Mouse (Mus musculus) myocyte (in vitro differentiated cells): ENCODE measurements around the gene Rpsa.

ENCODE experiments used
- POLR2A ChIP-seq: IDR thresholded peaks from one replicate; pipeline ENCODE4 v1.6.1; 2011; ENCODE audit warnings: low read depth, mild to moderate bottlenecking, control low read depth, moderate library complexity; ENCODE audit not compliant: insufficient read length
- SRF ChIP-seq: IDR thresholded peaks from one replicate; pipeline ENCODE4 v1.6.1; 2011; ENCODE audit warnings: low read depth; ENCODE audit not compliant: control insufficient read depth, insufficient read length
- USF1 ChIP-seq: IDR thresholded peaks from one replicate; pipeline ENCODE4 v1.6.1; 2011; ENCODE audit warnings: low read depth, mild to moderate bottlenecking, control low read depth, moderate library complexity

DNA sequence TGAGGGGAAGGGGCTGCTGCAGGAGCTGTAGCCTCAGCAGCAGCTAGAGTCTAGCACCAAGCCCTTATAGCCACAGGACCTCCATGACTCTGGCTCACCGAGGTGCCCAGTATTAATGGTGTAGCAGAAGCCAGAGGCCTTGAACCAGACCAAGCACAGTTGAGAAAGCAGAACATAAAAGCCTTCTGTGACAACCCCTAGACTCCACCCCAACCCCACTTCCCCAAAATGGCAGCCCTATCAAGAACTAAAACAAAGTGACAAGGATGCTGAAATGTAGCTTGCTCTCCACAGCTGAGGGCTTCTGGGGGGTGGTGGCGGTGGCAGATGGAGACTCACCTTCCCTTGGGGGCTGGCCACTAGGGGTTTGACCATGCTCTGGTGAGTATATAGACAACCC is 26.3 kb upstream of the Rpsa start:
- no peak for TF ChIP-seq POLR2A
- TF ChIP-seq USF1: no peak
- TF ChIP-seq SRF: no peak
